Mouse (Mus musculus): Measurements from ENCODE around the gene Pkd1.

- TF ChIP-seq CTCF (IDR thresholded peaks at IDR 0.05) = no peak
- no peak for TF ChIP-seq EP300 (IDR thresholded peaks at IDR 0.05; ENCODE audit: insufficient read depth, low read depth, low read length)
These were observed 54.9 kb downstream of the Pkd1 start for GRCm38 (mm10) chr17:24604557-24604956.
